Mouse (Mus musculus): ENCODE data around the gene Hoxd10. TPM values are rescaled to one million over a fixed set of nuclear protein-coding genes. Genes with fewer than 3 reads are reported as not detected.

The Hoxd10 gene
- total and polyA plus RNA-seq, 2 experiments: not detected

DNA sequence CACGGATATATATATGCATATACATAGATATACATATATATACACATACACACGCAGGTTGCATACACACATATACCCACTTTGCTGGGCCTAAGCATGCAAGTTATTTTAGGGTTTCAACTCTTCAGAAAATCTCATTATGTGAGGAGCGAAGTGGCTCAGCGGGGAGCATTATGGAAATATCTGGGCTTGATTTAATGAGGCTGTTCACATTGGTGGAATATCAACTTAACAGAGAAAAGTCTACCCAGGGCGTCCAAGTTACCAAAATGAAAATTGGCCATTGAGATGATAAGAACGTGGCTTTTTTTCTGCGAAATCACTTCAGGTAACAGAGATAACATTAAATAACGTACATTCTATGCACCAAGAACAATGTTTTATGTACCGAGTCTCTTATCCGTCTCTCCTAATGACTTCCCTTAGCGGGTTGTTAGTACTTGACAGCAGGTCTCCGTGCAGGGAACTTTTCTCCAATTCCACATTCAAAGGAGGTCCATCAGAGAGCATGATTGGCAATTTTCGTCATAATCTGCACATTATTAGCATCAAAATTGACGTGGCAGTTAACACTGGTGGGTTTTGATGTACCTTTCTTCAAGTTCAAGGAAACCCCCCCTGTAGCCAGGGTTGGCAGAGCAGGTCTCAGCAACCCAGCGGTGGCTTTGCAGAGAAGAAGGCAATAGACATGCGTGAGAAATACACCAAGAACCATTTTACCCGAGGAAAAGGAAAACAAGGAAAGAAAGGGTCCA is 37.8 kb upstream of the Hoxd10 start:
- Histone ChIP-seq H3K27ac (replicated peaks; ENCODE audit: insufficient read depth, low read depth, low read length) (no peak overlapping the region), H3K4me1 (ENCODE audit: control insufficient read depth, insufficient read depth, low read length) (no peaks in the 10 kb centered on the region), H3K36me3 (ENCODE audit: control insufficient read depth, insufficient read depth, low read length) (no peaks in the 10 kb centered on the region), H3K27me3 (ENCODE audit: control insufficient read depth, insufficient read depth, low read length) (peaks cover 33% of the 10 kb centered on the region), H3K9ac (ENCODE audit: low read depth, low read length) (no peak overlapping the region), H3K79me2 (ENCODE audit: control insufficient read depth, insufficient read depth, low read length) (no peaks in the 10 kb centered on the region), H3K4me3 (ENCODE audit: insufficient read depth, low read depth, low read length) (no peak overlapping the region)
- no peak for TF ChIP-seq POLR2A (IDR thresholded peaks at IDR 0.05; ENCODE audit: extremely low read depth, insufficient read depth, low read length)
- TF ChIP-seq CTCF (IDR thresholded peaks at IDR 0.05; ENCODE audit: low read depth, low read length): no peak
- 27% methylated on average over 17 of the region's 17 CpGs for WGBS
- DNase-seq (ENCODE audit: extremely low read depth, low read depth, low spot score): no peak

DNA sequence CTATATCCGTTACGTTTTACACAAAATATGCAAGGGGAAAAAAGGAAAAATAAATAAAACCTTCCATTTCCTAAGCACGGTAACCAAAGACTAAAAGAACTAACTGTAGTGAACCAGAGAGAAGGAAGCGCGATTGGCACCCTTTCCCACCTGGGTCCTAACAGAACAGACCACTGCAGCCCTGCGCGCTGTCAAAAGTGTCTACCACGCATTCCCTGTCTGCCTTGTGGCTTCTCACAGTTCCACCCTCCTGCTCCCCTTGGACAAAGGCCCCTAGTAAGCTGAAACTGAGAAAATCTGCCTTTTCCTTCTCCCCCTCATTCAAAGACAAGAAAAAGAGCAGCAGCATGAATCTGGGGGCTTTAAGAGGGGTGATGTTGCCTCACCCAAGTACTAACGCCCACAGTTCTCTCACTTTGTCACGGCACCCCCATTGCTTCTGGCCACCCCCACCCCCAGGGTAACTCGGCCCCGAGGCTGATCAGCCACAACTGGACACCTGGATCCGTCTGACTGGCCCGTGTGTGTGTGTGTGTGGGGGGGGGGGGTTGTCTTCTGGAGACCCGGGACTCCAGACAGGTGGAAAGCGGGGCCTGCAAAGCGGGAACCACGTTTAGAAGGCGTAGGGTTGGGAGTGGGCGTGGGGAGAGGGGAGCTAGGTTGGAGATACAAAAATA is 36.8 kb upstream of the Hoxd10 start:
- Histone ChIP-seq H3K27ac (replicated peaks; ENCODE audit: insufficient read depth, low read depth, low read length) (no peak overlapping the region), H3K79me2 (ENCODE audit: control insufficient read depth, insufficient read depth, low read length) (no peaks in the 10 kb centered on the region), H3K36me3 (ENCODE audit: control insufficient read depth, insufficient read depth, low read length) (no peaks in the 10 kb centered on the region), H3K4me1 (ENCODE audit: control insufficient read depth, insufficient read depth, low read length) (no peaks in the 10 kb centered on the region), H3K9ac (ENCODE audit: low read depth, low read length) (no peak overlapping the region), H3K4me3 (ENCODE audit: insufficient read depth, low read depth, low read length) (no peak overlapping the region), H3K27me3 (ENCODE audit: control insufficient read depth, insufficient read depth, low read length) (peaks cover 35% of the 10 kb centered on the region)
- DNase-seq (ENCODE audit: extremely low read depth, low read depth, low spot score): no peak
- 14% methylated on average over 19 of the region's 20 CpGs for WGBS
- no peak for TF ChIP-seq POLR2A (IDR thresholded peaks at IDR 0.05; ENCODE audit: extremely low read depth, insufficient read depth, low read length)
- no peak for TF ChIP-seq CTCF (IDR thresholded peaks at IDR 0.05; ENCODE audit: low read depth, low read length)

DNA sequence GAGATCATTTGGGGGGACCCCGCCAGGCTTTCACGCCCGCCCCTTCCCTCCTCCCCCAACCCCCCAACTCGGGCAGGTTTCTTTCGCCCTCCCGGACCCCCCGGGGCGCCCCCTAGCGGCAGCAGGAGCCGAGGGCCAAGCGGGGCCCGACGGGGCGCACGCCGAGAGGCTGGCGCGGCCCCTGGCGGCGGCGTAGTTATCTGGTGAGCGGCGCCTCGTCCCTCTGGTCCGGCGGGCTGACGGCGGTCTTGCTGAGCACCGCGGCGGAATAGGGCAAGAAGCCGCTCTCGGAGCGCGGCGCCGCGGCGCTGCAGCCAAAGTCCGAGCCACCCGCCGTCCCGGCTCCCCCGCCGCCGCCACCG is 36.3 kb upstream of the Hoxd10 start:
- no peaks in the 10 kb centered on the region for H3K79me2 ChIP-seq (ENCODE audit: control insufficient read depth, insufficient read depth, low read length)
- H3K4me3 ChIP-seq (ENCODE audit: insufficient read depth, low read depth, low read length): no peak overlapping the region
- no peaks in the 10 kb centered on the region for H3K4me1 ChIP-seq (ENCODE audit: control insufficient read depth, insufficient read depth, low read length)
- no peak overlapping the region for H3K27ac ChIP-seq (replicated peaks; ENCODE audit: insufficient read depth, low read depth, low read length)
- no peak for DNase-seq (ENCODE audit: extremely low read depth, low read depth, low spot score)
- H3K36me3 ChIP-seq (ENCODE audit: control insufficient read depth, insufficient read depth, low read length): no peaks in the 10 kb centered on the region
- TF ChIP-seq CTCF (IDR thresholded peaks at IDR 0.05; ENCODE audit: low read depth, low read length) (peak; percentile 29; the same call in 1 of the 2 replicates), POLR2A (IDR thresholded peaks at IDR 0.05; ENCODE audit: extremely low read depth, insufficient read depth, low read length) (no peak)
- H3K9ac ChIP-seq (ENCODE audit: low read depth, low read length): no peak overlapping the region
- WGBS: 8% methylated on average over 40 of the region's 47 CpGs
- H3K27me3 ChIP-seq (ENCODE audit: control insufficient read depth, insufficient read depth, low read length): peaks cover 35% of the 10 kb centered on the region

DNA sequence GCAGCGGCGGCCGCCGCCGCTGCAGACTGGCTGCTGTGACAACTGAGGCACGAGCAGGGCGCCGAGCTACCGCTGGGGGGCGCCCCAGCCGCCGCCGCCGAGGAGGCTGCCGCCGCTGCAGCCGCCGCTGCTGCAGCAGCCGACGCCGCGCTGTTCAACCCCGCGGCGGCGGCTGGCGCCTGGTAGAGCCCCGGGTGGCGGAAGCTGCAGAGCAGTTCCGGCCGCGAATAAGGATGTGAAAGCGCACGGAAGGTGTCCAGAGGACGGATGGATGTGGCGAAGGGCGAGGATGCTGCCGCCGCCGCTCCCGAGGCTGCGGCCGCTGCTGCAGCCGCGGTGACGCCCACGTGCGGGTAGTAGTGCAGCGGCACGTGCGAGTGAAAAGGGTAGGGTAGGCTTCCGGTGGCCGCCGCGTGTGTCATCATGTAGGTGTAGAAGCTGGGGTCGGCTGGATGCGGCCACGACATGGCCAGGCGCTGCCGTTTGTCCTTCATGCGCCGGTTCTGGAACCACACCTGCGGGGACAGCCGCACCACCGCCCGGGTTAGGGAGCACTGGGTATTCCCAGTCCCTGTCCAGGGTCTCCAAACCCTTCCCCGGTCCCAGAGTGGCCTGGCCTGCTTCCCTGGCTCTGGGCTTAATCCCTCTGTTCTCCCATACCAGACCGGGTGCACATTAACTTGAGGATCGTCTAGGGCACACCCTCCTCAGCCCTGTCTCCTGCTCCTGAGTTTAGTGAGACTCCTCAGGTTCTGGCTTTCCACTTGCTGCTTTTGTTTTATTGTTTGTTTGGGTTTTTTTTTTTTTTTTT is 35.7 kb upstream of the Hoxd10 start:
- no peak overlapping the region for H3K27ac ChIP-seq (replicated peaks; ENCODE audit: insufficient read depth, low read depth, low read length)
- H3K9ac ChIP-seq (ENCODE audit: low read depth, low read length): no peak overlapping the region
- H3K4me3 ChIP-seq (ENCODE audit: insufficient read depth, low read depth, low read length): no peak overlapping the region
- no peak for TF ChIP-seq POLR2A (IDR thresholded peaks at IDR 0.05; ENCODE audit: extremely low read depth, insufficient read depth, low read length)
- TF ChIP-seq CTCF (IDR thresholded peaks at IDR 0.05; ENCODE audit: low read depth, low read length): no peak
- 5% methylated on average over 65 of the region's 69 CpGs for WGBS
- H3K36me3 ChIP-seq (ENCODE audit: control insufficient read depth, insufficient read depth, low read length): no peaks in the 10 kb centered on the region
- DNase-seq (ENCODE audit: extremely low read depth, low read depth, low spot score): no peak
- peaks cover 40% of the 10 kb centered on the region for H3K27me3 ChIP-seq (ENCODE audit: control insufficient read depth, insufficient read depth, low read length)
- H3K79me2 ChIP-seq (ENCODE audit: control insufficient read depth, insufficient read depth, low read length): no peaks in the 10 kb centered on the region
- no peaks in the 10 kb centered on the region for H3K4me1 ChIP-seq (ENCODE audit: control insufficient read depth, insufficient read depth, low read length)

DNA sequence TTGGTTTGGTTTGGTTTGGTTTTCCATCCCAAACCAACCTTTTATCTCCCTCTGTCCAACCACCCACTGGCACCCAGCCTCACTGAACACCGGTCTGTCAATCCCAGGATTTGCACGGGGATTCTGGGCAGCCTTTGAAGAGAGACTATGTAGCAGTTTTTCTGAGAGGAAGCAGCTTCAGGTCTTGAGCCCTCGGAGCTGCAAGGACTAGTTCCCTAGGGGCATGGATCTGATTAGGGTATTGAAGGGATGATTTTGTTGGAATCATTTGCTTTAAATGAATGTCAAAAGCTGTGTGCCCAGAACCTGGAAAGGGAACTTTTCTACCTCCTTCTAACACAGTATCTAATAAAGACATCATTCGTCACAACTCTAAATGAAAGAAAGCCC is 35.1 kb upstream of the Hoxd10 start:
- H3K27me3 ChIP-seq (ENCODE audit: control insufficient read depth, insufficient read depth, low read length): peaks cover 41% of the 10 kb centered on the region
- no peak for TF ChIP-seq POLR2A (IDR thresholded peaks at IDR 0.05; ENCODE audit: extremely low read depth, insufficient read depth, low read length)
- TF ChIP-seq CTCF (IDR thresholded peaks at IDR 0.05; ENCODE audit: low read depth, low read length): no peak
- H3K9ac ChIP-seq (ENCODE audit: low read depth, low read length): no peak overlapping the region
- no peaks in the 10 kb centered on the region for H3K36me3 ChIP-seq (ENCODE audit: control insufficient read depth, insufficient read depth, low read length)
- no peak overlapping the region for H3K4me3 ChIP-seq (ENCODE audit: insufficient read depth, low read depth, low read length)
- no peak for DNase-seq (ENCODE audit: extremely low read depth, low read depth, low spot score)
- no peak overlapping the region for H3K27ac ChIP-seq (replicated peaks; ENCODE audit: insufficient read depth, low read depth, low read length)
- 6% methylated on average over 4 of the region's 4 CpGs for WGBS
- no peaks in the 10 kb centered on the region for H3K4me1 ChIP-seq (ENCODE audit: control insufficient read depth, insufficient read depth, low read length)
- no peaks in the 10 kb centered on the region for H3K79me2 ChIP-seq (ENCODE audit: control insufficient read depth, insufficient read depth, low read length)
